Mouse (Mus musculus) embryonic facial prominence, embryonic 10.5 days (tissue): ENCODE measurements around the gene Krtap1-4. TPM values are rescaled to one million over a fixed set of nuclear protein-coding genes. Genes with fewer than 3 reads are reported as not detected.

Experiments
- DNase-seq: peaks from one replicate; pipeline ENCODE4 v3.0.0-alpha.2; 2017; ENCODE audit warnings: low spot score
- H3K27ac ChIP-seq: fragments of 300-500 bp; sonication (generic); replicated peaks from 2 replicates; pipeline ENCODE4 v1.5.1; 2016; ENCODE audit warnings: mild to moderate bottlenecking
- H3K27me3 ChIP-seq: fragments of 300-500 bp; sonication (generic); replicated peaks from 2 replicates; pipeline ENCODE4 v1.6.1; 2016; ENCODE audit warnings: low read depth, mild to moderate bottlenecking; ENCODE audit not compliant: poor library complexity, severe bottlenecking
- H3K36me3 ChIP-seq: fragments of 300-500 bp; sonication (generic); replicated peaks from 2 replicates; pipeline ENCODE4 v1.6.1; 2016; ENCODE audit warnings: mild to moderate bottlenecking, moderate library complexity
- H3K4me1 ChIP-seq: fragments of 300-500 bp; sonication (generic); 2 replicates; pipeline ENCODE4 v1.6.1; 2016
- H3K4me3 ChIP-seq: fragments of 300-500 bp; sonication (generic); 2 replicates; pipeline ENCODE4 v1.5.1; 2016; ENCODE audit warnings: mild to moderate bottlenecking, moderate library complexity
- H3K9me3 ChIP-seq: fragments of 300-500 bp; sonication (generic); 2 replicates; pipeline ENCODE4 v1.6.1; 2016; ENCODE audit warnings: mild to moderate bottlenecking
- WGBS: fragments of 180-500 bp; shearing (Covaris S2); methylation state at CpG from one replicate; pipeline ENCODE4 v1.1.7; 2016; 5-methylcytosine and 5-hydroxymethylcytosine counted together
- polyA plus RNA-seq: library from polyadenylated mRNA; unstranded; fragments of >200 nt; fragmentation: Nextera tagmentation; extraction: Ambion mirVana; gene quantifications from 2 replicates; pipeline ENCODE4 v1.2.1, GENCODE M21; 2016

Krtap1-4 gene
- polyA plus RNA-seq, 1 experiment from 2014 or later, result not detected

GRCm38 (mm10) chr11:99580636-99581035 lies 2.8 kb downstream of the Krtap1-4 start, which contains the start of gene Krtap1-5:
TSS of gene Krtap1-5 (minus strand) at chr11:99581016.
- DNase-seq, result no peak
- no peak within 1 kb of the TSS for H3K27ac ChIP-seq
- H3K27me3 ChIP-seq, result no peaks in the 10 kb centered on the region
- WGBS, result 88% methylated on average over 6 of the region's 6 CpGs
- H3K36me3 ChIP-seq, result no peaks in the 10 kb centered on the region
- no peak within 1 kb of the TSS for H3K4me3 ChIP-seq
- H3K4me1 ChIP-seq, result no peaks in the 10 kb centered on the region
- H3K9me3 ChIP-seq, result no peaks in the 10 kb centered on the region

- WGBS, result 5% methylated on average over 7 of the region's 7 CpGs
- H3K9me3 ChIP-seq, result no peaks in the 10 kb centered on the region
- peak overlapping the region; percentile 38 for H3K4me3 ChIP-seq
- DNase-seq, result peak; percentile 84
- no peaks in the 10 kb centered on the region for H3K36me3 ChIP-seq
- H3K27ac ChIP-seq, result no peak overlapping the region
- no peaks in the 10 kb centered on the region for H3K4me1 ChIP-seq
- H3K27me3 ChIP-seq, result no peaks in the 10 kb centered on the region
These were observed 9.3 kb downstream of the Krtap1-4 start for GRCm38 (mm10) chr11:99574106-99574505.

GRCm38 (mm10) chr11:99573164-99573563 lies 10.3 kb downstream of the Krtap1-4 start:
- 63% methylated on average over 4 of the region's 4 CpGs for WGBS
- DNase-seq, result no peak
- H3K9me3 ChIP-seq, result no peaks in the 10 kb centered on the region
- no peaks in the 10 kb centered on the region for H3K36me3 ChIP-seq
- no peak overlapping the region for H3K27ac ChIP-seq
- no peak overlapping the region for H3K4me3 ChIP-seq
- H3K4me1 ChIP-seq, result no peaks in the 10 kb centered on the region
- H3K27me3 ChIP-seq, result no peaks in the 10 kb centered on the region

- no peak within 1 kb of the TSS for H3K27ac ChIP-seq
- no peaks in the 10 kb centered on the region for H3K27me3 ChIP-seq
- no peaks in the 10 kb centered on the region for H3K36me3 ChIP-seq
- DNase-seq, result no peak
- H3K9me3 ChIP-seq, result no peaks in the 10 kb centered on the region
- WGBS, result 93% methylated on average over 7 of the region's 7 CpGs
- H3K4me1 ChIP-seq, result no peaks in the 10 kb centered on the region
- no peak within 1 kb of the TSS for H3K4me3 ChIP-seq
These were observed 16.9 kb downstream of the Krtap1-4 start, which contains the start of gene Krtap3-1 for GRCm38 (mm10) chr11:99566530-99566929. TSS of gene Krtap3-1 (minus strand) at chr11:99566630.

- no peaks in the 10 kb centered on the region for H3K27me3 ChIP-seq
- WGBS, result 81% methylated on average over 6 of the region's 6 CpGs
- H3K4me3 ChIP-seq, result no peak overlapping the region
- H3K9me3 ChIP-seq, result no peaks in the 10 kb centered on the region
- no peak overlapping the region for H3K27ac ChIP-seq
- no peaks in the 10 kb centered on the region for H3K4me1 ChIP-seq
- no peak for DNase-seq
- no peaks in the 10 kb centered on the region for H3K36me3 ChIP-seq
These were observed 20.9 kb downstream of the Krtap1-4 start for GRCm38 (mm10) chr11:99562580-99562979.

- Histone ChIP-seq H3K9me3 (no peaks in the 10 kb centered on the region), H3K27me3 (no peaks in the 10 kb centered on the region), H3K4me3 (no peak within 1 kb of the TSS), H3K27ac (no peak within 1 kb of the TSS), H3K36me3 (no peaks in the 10 kb centered on the region), H3K4me1 (no peaks in the 10 kb centered on the region)
- WGBS, result 92% methylated on average over 9 of the region's 9 CpGs
- no peak for DNase-seq
These were observed 24.1 kb downstream of the Krtap1-4 start, which contains the start of gene Gm11939 for GRCm38 (mm10) chr11:99559366-99559765. TSS of gene Gm11939 (minus strand) at chr11:99559466.

GRCm38 (mm10) chr11:99557976-99558745 lies 25.3 kb downstream of the Krtap1-4 start:
- H3K4me1 ChIP-seq, result no peaks in the 10 kb centered on the region
- DNase-seq, result no peak
- 84% methylated on average over 3 of the region's 3 CpGs for WGBS

GRCm38 (mm10) chr11:99556753-99557152 lies 26.7 kb downstream of the Krtap1-4 start, which contains the start of gene Krtap3-2:
TSS of gene Krtap3-2 (minus strand) at chr11:99556853.
- 82% methylated on average over 2 of the region's 2 CpGs for WGBS
- no peaks in the 10 kb centered on the region for H3K27me3 ChIP-seq
- no peak for DNase-seq
- H3K4me1 ChIP-seq, result no peaks in the 10 kb centered on the region
- no peaks in the 10 kb centered on the region for H3K36me3 ChIP-seq
- H3K9me3 ChIP-seq, result no peaks in the 10 kb centered on the region
- H3K27ac ChIP-seq, result no peak within 1 kb of the TSS
- no peak within 1 kb of the TSS for H3K4me3 ChIP-seq

More at GRCm38 (mm10) chr11:99557976-99558745, 25.3 kb downstream of the Krtap1-4 start:
- no peak overlapping the region for H3K4me3 ChIP-seq
- no peaks in the 10 kb centered on the region for H3K9me3 ChIP-seq
- H3K27me3 ChIP-seq, result no peaks in the 10 kb centered on the region
- H3K27ac ChIP-seq, result no peak overlapping the region
- H3K36me3 ChIP-seq, result no peaks in the 10 kb centered on the region

- Histone ChIP-seq H3K4me3 (no peak overlapping the region), H3K27ac (no peak overlapping the region), H3K27me3 (no peaks in the 10 kb centered on the region), H3K4me1 (no peaks in the 10 kb centered on the region), H3K36me3 (no peaks in the 10 kb centered on the region), H3K9me3 (no peaks in the 10 kb centered on the region)
- WGBS, result 89% methylated on average over 2 of the region's 2 CpGs
- no peak for DNase-seq
These were observed 27.3 kb downstream of the Krtap1-4 start for GRCm38 (mm10) chr11:99556195-99556594.

- no peak within 1 kb of the TSS for H3K4me3 ChIP-seq
- H3K36me3 ChIP-seq, result no peaks in the 10 kb centered on the region
- H3K9me3 ChIP-seq, result no peaks in the 10 kb centered on the region
- H3K4me1 ChIP-seq, result no peaks in the 10 kb centered on the region
- no peak for DNase-seq
- H3K27ac ChIP-seq, result no peak within 1 kb of the TSS
- H3K27me3 ChIP-seq, result no peaks in the 10 kb centered on the region
- 71% methylated on average over 4 of the region's 4 CpGs for WGBS
These were observed 32.7 kb downstream of the Krtap1-4 start, which contains the start of gene Krtap3-3 for GRCm38 (mm10) chr11:99550765-99551164. TSS of gene Krtap3-3 (minus strand) at chr11:99550865.

GRCm38 (mm10) chr11:99547892-99548291 lies 35.6 kb downstream of the Krtap1-4 start:
- Histone ChIP-seq H3K4me1 (no peaks in the 10 kb centered on the region), H3K36me3 (no peaks in the 10 kb centered on the region), H3K27me3 (no peaks in the 10 kb centered on the region), H3K4me3 (no peak overlapping the region), H3K27ac (no peak overlapping the region), H3K9me3 (no peaks in the 10 kb centered on the region)
- DNase-seq, result no peak

- Histone ChIP-seq H3K27me3 (no peaks in the 10 kb centered on the region), H3K36me3 (no peaks in the 10 kb centered on the region), H3K27ac (no peak overlapping the region), H3K4me3 (no peak overlapping the region), H3K9me3 (no peaks in the 10 kb centered on the region), H3K4me1 (peaks cover 6% of the 10 kb centered on the region; the same call in 1 of the 2 replicates)
- DNase-seq, result peak; percentile 16
- 53% methylated on average over 9 of the region's 9 CpGs for WGBS
These were observed 43.7 kb downstream of the Krtap1-4 start for GRCm38 (mm10) chr11:99539721-99540120.
